Comparison of ENCODE assay signal across 8 mouse cellular contexts in genomic region chr16:90934687-90935328, GRCm38 (mm10). TPM values are rescaled to one million over a fixed set of nuclear protein-coding genes. Genes with fewer than 3 reads are reported as not detected.
A peak's percentile ranks its signal among the peaks of the same experiment; 100 is the strongest.
DNase-seq lines count a peak whose midpoint lies in the region; ATAC-seq lines count a peak whose summit lies in the region.

TSS of gene Cfap298 (minus strand) at chr16:90935114.

- DNase-seq in adrenal gland, adult 18-20 months (ENCODE audit: low spot score in 2 of 2): peak; percentile 90 to 93
- DNase-seq in embryo, embryonic 11 days: peak; percentile 99
- DNase-seq in gastrocnemius, postnatal 25 days: peak; percentile 91
- DNase-seq in intestine, embryonic 14.5 days (ENCODE audit: low spot score): peak; percentile 97
- peak; percentile 95 for DNase-seq in left cerebral cortex, postnatal 14 days (ENCODE audit: low spot score in 2 of 2)
- DNase-seq in mesoderm, embryonic 11.5 days (ENCODE audit: low read depth, low spot score): peak; percentile 98
- peak; percentile 86 to 90 for DNase-seq in right cerebral cortex, postnatal 36 days (ENCODE audit: low spot score in 2 of 2)
- DNase-seq in yolk sac, embryonic 10.5 days (ENCODE audit: low spot score): peak; percentile 96

- peak within 1 kb of the TSS; percentile 78 for H3K4me2 ChIP-seq in intestine, embryonic 14.5 days (ENCODE audit: low read length)

- ATAC-seq in intestine, embryonic 14.5 days (replicated peaks; ENCODE audit: low FRiP score, low TSS enrichment, low read depth): peak; percentile 98

- H3K27ac ChIP-seq in intestine, embryonic 14.5 days (ENCODE audit: low read depth): peak within 1 kb of the TSS; percentile 75

- H3K4me1 ChIP-seq in intestine, embryonic 14.5 days (replicated peaks; ENCODE audit: control insufficient read depth, insufficient read depth, low read length): no peaks in the 10 kb centered on the region

- peaks cover 6% of the 10 kb centered on the region for H3K36me3 ChIP-seq in intestine, embryonic 14.5 days (ENCODE audit: control insufficient read depth, insufficient read depth, low read length)

- under 1% methylated on average over 56 of the region's 56 CpGs for WGBS in intestine, embryonic 14.5 days

- H3K4me3 ChIP-seq in intestine, embryonic 14.5 days (ENCODE audit: low read depth, low read length): peak within 1 kb of the TSS; percentile 83

- peak within 1 kb of the TSS; percentile 73 for H3K9ac ChIP-seq in intestine, embryonic 14.5 days (ENCODE audit: low read length)

- no peaks in the 10 kb centered on the region for H3K27me3 ChIP-seq in intestine, embryonic 14.5 days (replicated peaks; ENCODE audit: control insufficient read depth, insufficient read depth, low read length)

- intact Hi-C loops in left cerebral cortex, postnatal 14 days (cut with DNase I): loop anchor here (5.0 kb wide), 1 partner anchor 123 kb away; the partner anchor contains the start of gene Urb1

- no peaks in the 10 kb centered on the region for H3K9me3 ChIP-seq in intestine, embryonic 14.5 days (ENCODE audit: control insufficient read depth, low read length)

RNA-seq across cellular contexts. Expression of gene Cfap298, which starts in this region (rescaled TPM):
- total RNA-seq in adrenal gland, adult 18-20 months (2021): 10 to 100 TPM; 27.5 to 37.6 TPM
- total RNA-seq in gastrocnemius, postnatal 25 days (2021): 10 to 100 TPM; 23.8 to 25.9 TPM
- polyA plus RNA-seq in intestine, embryonic 14.5 days (2014; fragmentation: Nextera tagmentation; extraction: Ambion mirVana): 35.7 and 38.4 TPM in 2 replicates
- total RNA-seq in left cerebral cortex, postnatal 14 days (2021): 10 to 100 TPM; 34.2 to 38.7 TPM

Comparison
In these comparisons a context has a peak if more than half of its experiments do, and no peak if none do; other contexts are left out.
1. Peak in every context shown above with its lines: DNase-seq, ATAC-seq, H3K4me3 ChIP-seq and H3K27ac ChIP-seq.